Mouse (Mus musculus): ENCODE results near the gene Lif. TPM values are rescaled to one million over a fixed set of nuclear protein-coding genes. Genes with fewer than 3 reads are reported as not detected.

The Lif gene
- polyA plus RNA-seq, 2 experiments = 0.02 TPM; not detected in 1

GRCm38 (mm10) chr11:4231435-4231834 lies 25.9 kb upstream of the Lif start:
- H3K27ac ChIP-seq = no peak overlapping the region
- WGBS (ENCODE audit: insufficient replicate concordance) = 73% methylated on average over 2 of the region's 2 CpGs

GRCm38 (mm10) chr11:4232644-4233043 lies 24.7 kb upstream of the Lif start:
- Histone ChIP-seq H3K4me3 (ENCODE audit: insufficient read depth in 1 of 2, low read depth in 2 of 2, low read length in 2 of 2) (no peak overlapping the region), H3K9me3 (ENCODE audit: control insufficient read depth, low read length) (no peaks in the 10 kb centered on the region), H3K4me1 (replicated peaks; ENCODE audit: control insufficient read depth in 2 of 2, insufficient read depth in 2 of 2, low read length in 1 of 2) (peaks cover 14 to 34% of the 10 kb centered on the region in 2 experiments), H3K4me2 (ENCODE audit: low read depth) (no peak overlapping the region), H3K36me3 (replicated peaks; ENCODE audit: control insufficient read depth, insufficient read depth, low read depth) (peaks cover 4% of the 10 kb centered on the region), H3K27ac (no peak overlapping the region), H3K9ac (replicated peaks) (no peak overlapping the region), H3K27me3 (ENCODE audit: control insufficient read depth, insufficient read depth, low read length) (no peaks in the 10 kb centered on the region)
- TF ChIP-seq CTCF (IDR thresholded peaks at IDR 0.05; ENCODE audit: low read depth) (no peak), EP300 (IDR thresholded peaks at IDR 0.05; ENCODE audit: low read depth) (no peak)
- 32% methylated on average over 12 of the region's 12 CpGs for WGBS (ENCODE audit: insufficient replicate concordance)
- peak; percentile 23 for ATAC-seq (ENCODE audit: insufficient read depth)
- DNase-seq (ENCODE audit: low read depth in 3 of 3, low spot score in 3 of 3) = no peak

More at GRCm38 (mm10) chr11:4231435-4231834, 25.9 kb upstream of the Lif start:
- Histone ChIP-seq H3K4me3 (ENCODE audit: insufficient read depth in 1 of 2, low read depth in 2 of 2, low read length in 2 of 2) (no peak overlapping the region), H3K9ac (replicated peaks) (no peak overlapping the region), H3K4me2 (ENCODE audit: low read depth) (no peak overlapping the region), H3K36me3 (replicated peaks; ENCODE audit: control insufficient read depth, insufficient read depth, low read depth) (peaks cover 4% of the 10 kb centered on the region), H3K9me3 (ENCODE audit: control insufficient read depth, low read length) (no peaks in the 10 kb centered on the region), H3K27me3 (ENCODE audit: control insufficient read depth, insufficient read depth, low read length) (no peaks in the 10 kb centered on the region), H3K4me1 (replicated peaks; ENCODE audit: control insufficient read depth in 2 of 2, insufficient read depth in 2 of 2, low read length in 1 of 2) (peaks cover 23 to 42% of the 10 kb centered on the region in 2 experiments)
- DNase-seq (ENCODE audit: low read depth in 3 of 3, low spot score in 3 of 3) = no peak
- ATAC-seq (ENCODE audit: insufficient read depth) = no peak
- no peak for TF ChIP-seq EP300 (IDR thresholded peaks at IDR 0.05; ENCODE audit: low read depth)
- TF ChIP-seq CTCF (IDR thresholded peaks at IDR 0.05; ENCODE audit: low read depth) = no peak

- no peak for DNase-seq (ENCODE audit: low read depth in 3 of 3, low spot score in 3 of 3)
- 70% methylated on average over 6 of the region's 6 CpGs for WGBS (ENCODE audit: insufficient replicate concordance)
- Histone ChIP-seq H3K27me3 (ENCODE audit: control insufficient read depth, insufficient read depth, low read length) (no peaks in the 10 kb centered on the region), H3K9ac (replicated peaks) (peak overlapping the region; percentile 51), H3K4me3 (ENCODE audit: insufficient read depth in 1 of 2, low read depth in 2 of 2, low read length in 2 of 2) (no peak overlapping the region), H3K4me1 (replicated peaks; ENCODE audit: control insufficient read depth in 2 of 2, insufficient read depth in 2 of 2, low read length in 1 of 2) (peaks cover 12 to 22% of the 10 kb centered on the region in 2 experiments), H3K9me3 (ENCODE audit: control insufficient read depth, low read length) (no peaks in the 10 kb centered on the region), H3K27ac (peak overlapping the region; percentile 46), H3K4me2 (ENCODE audit: low read depth) (peak overlapping the region; percentile 58), H3K36me3 (replicated peaks; ENCODE audit: control insufficient read depth, insufficient read depth, low read depth) (peaks cover 4% of the 10 kb centered on the region)
- TF ChIP-seq CTCF (IDR thresholded peaks at IDR 0.05; ENCODE audit: low read depth) = no peak
- TF ChIP-seq EP300 (IDR thresholded peaks at IDR 0.05; ENCODE audit: low read depth) = no peak
- peak; percentile 27; the same call in 1 of the 2 replicates for ATAC-seq (ENCODE audit: insufficient read depth)
Observed at GRCm38 (mm10) chr11:4235052-4235655, 22.2 kb upstream of the Lif start.

DNA sequence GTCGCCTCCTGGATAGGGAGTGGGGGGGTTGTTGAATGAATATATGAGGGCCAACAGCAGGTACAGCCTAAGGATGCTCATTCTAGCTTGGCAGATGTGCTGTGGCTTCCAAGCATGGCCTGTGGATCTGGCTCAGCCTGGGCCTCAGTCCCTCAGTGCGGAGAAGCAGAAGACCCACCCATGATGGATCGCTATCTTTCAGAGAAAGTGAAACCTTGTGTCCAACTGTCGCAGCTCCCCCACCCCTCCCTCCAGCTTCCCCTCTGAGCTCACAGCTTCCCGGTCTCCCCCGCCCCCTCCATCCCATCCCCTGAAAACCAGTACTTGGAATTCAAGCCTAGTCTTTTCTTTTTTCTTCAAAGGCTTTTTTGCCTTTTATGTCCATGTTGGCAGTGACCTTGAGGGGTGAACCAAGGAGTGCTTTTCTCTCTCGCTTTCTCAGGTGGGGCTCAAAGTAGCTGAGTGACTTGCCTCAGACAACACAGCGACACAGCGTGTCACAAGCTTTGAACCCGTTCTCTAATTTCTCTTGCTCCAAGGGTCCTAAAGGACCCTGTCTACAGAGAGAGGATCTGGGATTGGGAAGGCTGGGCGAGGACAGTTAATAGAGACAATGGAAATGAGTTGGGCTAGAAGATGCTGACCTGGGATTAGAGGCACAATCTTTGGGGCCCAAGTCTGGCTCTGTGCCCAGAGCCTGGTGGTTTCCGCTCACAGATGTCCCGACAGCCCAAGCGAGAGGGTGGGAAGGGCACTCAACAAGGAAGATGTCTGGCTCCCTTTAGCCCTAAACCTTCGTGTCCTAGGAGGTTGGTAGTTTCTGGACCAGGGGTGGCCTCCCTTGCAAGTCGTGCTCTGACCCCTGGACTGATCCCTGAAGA lies 21.5 kb upstream of the Lif start, which contains the start of gene Osm:
TSS of gene Osm (plus strand) at position 756 of the 881 bp plus-strand sequence.
- no peaks in the 10 kb centered on the region for H3K27me3 ChIP-seq (ENCODE audit: control insufficient read depth, insufficient read depth, low read length)
- H3K4me2 ChIP-seq (ENCODE audit: low read depth) = peak within 1 kb of the TSS; percentile 58
- peak within 1 kb of the TSS; percentile 51 for H3K9ac ChIP-seq (replicated peaks)
- TF ChIP-seq CTCF (IDR thresholded peaks at IDR 0.05; ENCODE audit: low read depth) = no peak
- TF ChIP-seq EP300 (IDR thresholded peaks at IDR 0.05; ENCODE audit: low read depth) = no peak
- 52% methylated on average over 16 of the region's 16 CpGs for WGBS (ENCODE audit: insufficient replicate concordance)
- peaks cover 4% of the 10 kb centered on the region for H3K36me3 ChIP-seq (replicated peaks; ENCODE audit: control insufficient read depth, insufficient read depth, low read depth)
- peaks cover 12 to 24% of the 10 kb centered on the region in 2 experiments for H3K4me1 ChIP-seq (replicated peaks; ENCODE audit: control insufficient read depth in 2 of 2, insufficient read depth in 2 of 2, low read length in 1 of 2)
- peak within 1 kb of the TSS in 1 of 2 experiments; percentile 7; a peak in 1 of 4 replicates for H3K4me3 ChIP-seq (ENCODE audit: insufficient read depth in 1 of 2, low read depth in 2 of 2, low read length in 2 of 2)
- no peak for DNase-seq (ENCODE audit: low read depth in 3 of 3, low spot score in 3 of 3)
- no peaks in the 10 kb centered on the region for H3K9me3 ChIP-seq (ENCODE audit: control insufficient read depth, low read length)
- H3K27ac ChIP-seq = peak within 1 kb of the TSS; percentile 46
- ATAC-seq (ENCODE audit: insufficient read depth) = peak; percentile 59; the same call in 1 of the 2 replicates

Data from liver, embryonic 14.5 days (tissue).